Mouse (Mus musculus): ENCODE results near the gene Gfra1. TPM values are rescaled to one million over a fixed set of nuclear protein-coding genes. Genes with fewer than 3 reads are reported as not detected.

The Gfra1 gene
- polyA plus RNA-seq, 1 experiment, result 0.09 TPM

- no peaks in the 10 kb centered on the region for H3K4me1 ChIP-seq (ENCODE audit: control insufficient read depth, insufficient read depth, insufficient read length)
- DNase-seq (ENCODE audit: low read depth in 1 of 2, low spot score in 2 of 2), result no peak
- H3K36me3 ChIP-seq (ENCODE audit: control insufficient read depth, insufficient read depth, low read length), result no peaks in the 10 kb centered on the region
- no peak overlapping the region for H3K4me3 ChIP-seq (ENCODE audit: extremely low read depth, insufficient read depth, insufficient read length)
- H3K27ac ChIP-seq (ENCODE audit: insufficient read depth, low read length), result no peak overlapping the region
- no peak for TF ChIP-seq POLR2A (IDR thresholded peaks at IDR 0.05; ENCODE audit: low read depth, low read length)
- TF ChIP-seq CTCF (IDR thresholded peaks at IDR 0.05; ENCODE audit: extremely low read depth, insufficient read depth, insufficient read length, insufficient replicate concordance), result no peak
- no peaks in the 10 kb centered on the region for H3K27me3 ChIP-seq (ENCODE audit: control insufficient read depth, insufficient read depth, low read length)
- WGBS, result 68% methylated on average over 14 of the region's 14 CpGs
These were observed 146.0 kb downstream of the Gfra1 start for GRCm38 (mm10) chr19:58309620-58310275.

- DNase-seq (ENCODE audit: low read depth in 1 of 2, low spot score in 2 of 2), result no peak
- H3K27ac ChIP-seq (ENCODE audit: insufficient read depth, low read length), result no peak overlapping the region
- 88% methylated on average over 7 of the region's 7 CpGs for WGBS
- H3K4me1 ChIP-seq (ENCODE audit: control insufficient read depth, insufficient read depth, insufficient read length), result peaks cover 2% of the 10 kb centered on the region; the same call in 1 of the 2 replicates
- no peak overlapping the region for H3K4me3 ChIP-seq (ENCODE audit: extremely low read depth, insufficient read depth, insufficient read length)
- TF ChIP-seq CTCF (IDR thresholded peaks at IDR 0.05; ENCODE audit: extremely low read depth, insufficient read depth, insufficient read length, insufficient replicate concordance) (no peak), POLR2A (IDR thresholded peaks at IDR 0.05; ENCODE audit: low read depth, low read length) (no peak)
- H3K36me3 ChIP-seq (ENCODE audit: control insufficient read depth, insufficient read depth, low read length), result no peaks in the 10 kb centered on the region
- H3K27me3 ChIP-seq (ENCODE audit: control insufficient read depth, insufficient read depth, low read length), result no peaks in the 10 kb centered on the region
These were observed 154.6 kb downstream of the Gfra1 start for GRCm38 (mm10) chr19:58301105-58301504.

- H3K4me1 ChIP-seq (ENCODE audit: control insufficient read depth, insufficient read depth, insufficient read length), result peaks cover 2% of the 10 kb centered on the region; the same call in 1 of the 2 replicates
- no peak overlapping the region for H3K27ac ChIP-seq (ENCODE audit: insufficient read depth, low read length)
- no peaks in the 10 kb centered on the region for H3K27me3 ChIP-seq (ENCODE audit: control insufficient read depth, insufficient read depth, low read length)
- TF ChIP-seq POLR2A (IDR thresholded peaks at IDR 0.05; ENCODE audit: low read depth, low read length) (no peak), CTCF (IDR thresholded peaks at IDR 0.05; ENCODE audit: extremely low read depth, insufficient read depth, insufficient read length, insufficient replicate concordance) (no peak)
- 85% methylated on average over 2 of the region's 2 CpGs for WGBS
- H3K4me3 ChIP-seq (ENCODE audit: extremely low read depth, insufficient read depth, insufficient read length), result no peak overlapping the region
- no peak for DNase-seq (ENCODE audit: low read depth in 1 of 2, low spot score in 2 of 2)
- no peaks in the 10 kb centered on the region for H3K36me3 ChIP-seq (ENCODE audit: control insufficient read depth, insufficient read depth, low read length)
These were observed 157.8 kb downstream of the Gfra1 start for GRCm38 (mm10) chr19:58297926-58298325.

- H3K27ac ChIP-seq (ENCODE audit: insufficient read depth, low read length), result no peak overlapping the region
- TF ChIP-seq POLR2A (IDR thresholded peaks at IDR 0.05; ENCODE audit: low read depth, low read length), result no peak
- no peak for TF ChIP-seq CTCF (IDR thresholded peaks at IDR 0.05; ENCODE audit: extremely low read depth, insufficient read depth, insufficient read length, insufficient replicate concordance)
- H3K4me3 ChIP-seq (ENCODE audit: extremely low read depth, insufficient read depth, insufficient read length), result no peak overlapping the region
- peaks cover 2% of the 10 kb centered on the region; the same call in 1 of the 2 replicates for H3K4me1 ChIP-seq (ENCODE audit: control insufficient read depth, insufficient read depth, insufficient read length)
- H3K27me3 ChIP-seq (ENCODE audit: control insufficient read depth, insufficient read depth, low read length), result no peaks in the 10 kb centered on the region
- 14% methylated on average over 7 of the region's 7 CpGs for WGBS
- DNase-seq (ENCODE audit: low read depth in 1 of 2, low spot score in 2 of 2), result no peak
- no peaks in the 10 kb centered on the region for H3K36me3 ChIP-seq (ENCODE audit: control insufficient read depth, insufficient read depth, low read length)
These were observed 158.9 kb downstream of the Gfra1 start for GRCm38 (mm10) chr19:58296842-58297190.

GRCm38 (mm10) chr19:58295986-58296841 lies 159.5 kb downstream of the Gfra1 start:
- TF ChIP-seq CTCF (IDR thresholded peaks at IDR 0.05; ENCODE audit: extremely low read depth, insufficient read depth, insufficient read length, insufficient replicate concordance) (no peak), POLR2A (IDR thresholded peaks at IDR 0.05; ENCODE audit: low read depth, low read length) (no peak)
- 72% methylated on average over 14 of the region's 14 CpGs for WGBS
- no peaks in the 10 kb centered on the region for H3K36me3 ChIP-seq (ENCODE audit: control insufficient read depth, insufficient read depth, low read length)
- DNase-seq (ENCODE audit: low read depth in 1 of 2, low spot score in 2 of 2), result no peak
- peaks cover 2% of the 10 kb centered on the region; the same call in 1 of the 2 replicates for H3K4me1 ChIP-seq (ENCODE audit: control insufficient read depth, insufficient read depth, insufficient read length)
- H3K27ac ChIP-seq (ENCODE audit: insufficient read depth, low read length), result no peak overlapping the region
- H3K27me3 ChIP-seq (ENCODE audit: control insufficient read depth, insufficient read depth, low read length), result no peaks in the 10 kb centered on the region
- no peak overlapping the region for H3K4me3 ChIP-seq (ENCODE audit: extremely low read depth, insufficient read depth, insufficient read length)

GRCm38 (mm10) chr19:58288145-58288544 lies 167.6 kb downstream of the Gfra1 start:
- TF ChIP-seq POLR2A (IDR thresholded peaks at IDR 0.05; ENCODE audit: low read depth, low read length) (no peak), CTCF (IDR thresholded peaks at IDR 0.05; ENCODE audit: extremely low read depth, insufficient read depth, insufficient read length, insufficient replicate concordance) (no peak)
- 91% methylated on average over 6 of the region's 6 CpGs for WGBS
- H3K4me3 ChIP-seq (ENCODE audit: extremely low read depth, insufficient read depth, insufficient read length), result no peak overlapping the region

More at GRCm38 (mm10) chr19:58288145-58288544, 167.6 kb downstream of the Gfra1 start:
- peaks cover 3% of the 10 kb centered on the region; the same call in 1 of the 2 replicates for H3K4me1 ChIP-seq (ENCODE audit: control insufficient read depth, insufficient read depth, insufficient read length)
- H3K27ac ChIP-seq (ENCODE audit: insufficient read depth, low read length), result no peak overlapping the region
- DNase-seq (ENCODE audit: low read depth in 1 of 2, low spot score in 2 of 2), result no peak
- H3K36me3 ChIP-seq (ENCODE audit: control insufficient read depth, insufficient read depth, low read length), result no peaks in the 10 kb centered on the region
- no peaks in the 10 kb centered on the region for H3K27me3 ChIP-seq (ENCODE audit: control insufficient read depth, insufficient read depth, low read length)

Data from spleen, adult 2 months (tissue).